Mouse (Mus musculus) E14TG2a.4 (cell line): ENCODE data around the gene Lcn10.

Source experiments
- H3K27me3 ChIP-seq: 2 replicates; pipeline ENCODE4 v1.6.1; 2014; ENCODE audit warnings: low read length, control low read depth; ENCODE audit not compliant: insufficient read depth
- H3K36me3 ChIP-seq: 2 replicates; pipeline ENCODE4 v1.6.1; 2014; ENCODE audit warnings: low read length, control low read depth; ENCODE audit not compliant: insufficient read depth
- H3K4me1 ChIP-seq: replicated peaks from 2 replicates; pipeline ENCODE4 v1.6.1; 2014; ENCODE audit warnings: low read depth, low read length, control low read depth
- H3K4me3 ChIP-seq: replicated peaks from 2 replicates; pipeline ENCODE4 v1.5.1; 2014; ENCODE audit warnings: mild to moderate bottlenecking, low read length
- H3K9me3 ChIP-seq: 2 replicates; pipeline ENCODE4 v1.6.1; 2014; ENCODE audit warnings: low read length, control low read depth
- CTCF ChIP-seq: conservative IDR thresholded peaks from 2 replicates; pipeline ENCODE4 v1.5.1; 2014; ENCODE audit warnings: low read length
- NANOG ChIP-seq: IDR thresholded peaks from 2 replicates; pipeline ENCODE4 v1.6.1; 2014; ENCODE audit warnings: borderline replicate concordance, low read length, mixed read lengths
- POU5F1 ChIP-seq: IDR thresholded peaks from 2 replicates; pipeline ENCODE4 v1.6.1; 2014; ENCODE audit warnings: low read length, borderline replicate concordance

Gene Lcn10

GRCm38 (mm10) chr2:25660279-25660678 lies 22.2 kb upstream of the Lcn10 start:
- H3K4me3 ChIP-seq = no peak overlapping the region
- H3K36me3 ChIP-seq = no peaks in the 10 kb centered on the region
- H3K27me3 ChIP-seq = 0 out of 2 replicates have a peak, but pooled peaks cover 8% of the 10 kb centered on the region
- TF ChIP-seq POU5F1 = no peak
- TF ChIP-seq CTCF = no peak
- TF ChIP-seq NANOG = no peak
- no peaks in the 10 kb centered on the region for H3K9me3 ChIP-seq
- H3K4me1 ChIP-seq = no peaks in the 10 kb centered on the region

DNA sequence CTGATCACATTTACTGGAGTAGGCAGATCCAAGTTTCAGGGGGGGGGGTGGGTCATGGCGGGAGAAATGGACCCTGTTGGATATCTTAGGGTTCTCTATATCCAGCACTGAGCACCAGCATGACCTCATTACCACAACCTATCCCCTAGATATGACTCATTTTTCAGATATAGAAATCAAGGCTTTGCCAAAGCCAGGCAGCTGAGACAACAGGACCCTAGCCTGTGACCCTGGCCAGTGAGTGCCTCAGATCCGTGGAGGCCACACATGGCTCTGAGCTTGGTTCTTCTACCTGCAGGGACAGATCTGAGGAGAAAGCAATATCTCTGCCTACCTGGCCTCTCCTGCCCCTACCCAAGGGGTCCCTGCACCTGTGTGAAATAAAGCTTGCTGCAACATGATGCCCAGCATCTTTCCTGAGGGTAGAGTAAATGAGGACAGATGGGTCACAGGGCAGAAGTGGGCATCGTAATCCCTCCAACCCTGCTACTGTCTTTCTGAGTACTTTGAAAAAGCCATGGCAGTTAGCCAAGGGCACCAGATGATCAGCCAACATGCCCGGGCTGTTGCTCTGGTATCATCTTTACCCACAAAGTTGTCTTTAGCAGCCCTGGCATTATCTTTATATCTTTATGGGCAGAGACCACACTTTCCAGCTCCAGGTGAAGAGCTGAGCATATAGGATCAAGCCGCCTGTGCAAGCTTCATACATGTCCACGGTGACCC lies 21.1 kb upstream of the Lcn10 start:
- no peak for TF ChIP-seq CTCF
- TF ChIP-seq POU5F1 = no peak
- TF ChIP-seq NANOG = no peak
- Histone ChIP-seq H3K9me3 (no peaks in the 10 kb centered on the region), H3K27me3 (0 out of 2 replicates have a peak, but pooled peaks cover 3% of the 10 kb centered on the region), H3K4me1 (no peaks in the 10 kb centered on the region), H3K36me3 (no peaks in the 10 kb centered on the region), H3K4me3 (no peak overlapping the region)

DNA sequence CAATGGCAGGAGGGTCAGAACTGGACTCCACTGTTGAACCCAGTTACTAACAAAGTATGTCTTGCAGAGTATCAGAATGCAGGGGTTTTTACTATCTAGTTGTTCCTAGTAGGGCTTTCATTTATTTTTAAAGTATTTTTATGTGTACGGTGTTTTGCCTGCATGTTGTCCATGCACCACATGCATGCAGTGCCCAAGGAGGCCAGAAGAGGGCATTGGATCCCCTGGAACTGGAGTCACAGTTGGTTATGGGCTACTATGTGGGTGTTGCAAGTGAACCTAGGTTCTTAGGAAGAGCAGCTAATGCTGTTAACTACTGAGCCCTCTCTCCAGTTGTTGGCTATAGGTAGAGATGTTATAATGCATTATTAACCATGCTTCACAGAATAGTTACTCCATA lies 19.0 kb upstream of the Lcn10 start:
- 0 out of 2 replicates have a peak, but pooled peaks cover 3% of the 10 kb centered on the region for H3K27me3 ChIP-seq
- no peaks in the 10 kb centered on the region for H3K4me1 ChIP-seq
- H3K4me3 ChIP-seq = no peak overlapping the region
- no peaks in the 10 kb centered on the region for H3K36me3 ChIP-seq
- TF ChIP-seq CTCF (peak; percentile 75), POU5F1 (no peak)
- H3K9me3 ChIP-seq = no peaks in the 10 kb centered on the region

GRCm38 (mm10) chr2:25664125-25664524 lies 18.4 kb upstream of the Lcn10 start:
- no peak overlapping the region for H3K4me3 ChIP-seq
- H3K36me3 ChIP-seq = no peaks in the 10 kb centered on the region
- H3K4me1 ChIP-seq = no peaks in the 10 kb centered on the region
- TF ChIP-seq POU5F1 = no peak
- no peak for TF ChIP-seq CTCF
- no peak for TF ChIP-seq NANOG
- H3K9me3 ChIP-seq = no peaks in the 10 kb centered on the region
- 0 out of 2 replicates have a peak, but pooled peaks cover 4% of the 10 kb centered on the region for H3K27me3 ChIP-seq

DNA sequence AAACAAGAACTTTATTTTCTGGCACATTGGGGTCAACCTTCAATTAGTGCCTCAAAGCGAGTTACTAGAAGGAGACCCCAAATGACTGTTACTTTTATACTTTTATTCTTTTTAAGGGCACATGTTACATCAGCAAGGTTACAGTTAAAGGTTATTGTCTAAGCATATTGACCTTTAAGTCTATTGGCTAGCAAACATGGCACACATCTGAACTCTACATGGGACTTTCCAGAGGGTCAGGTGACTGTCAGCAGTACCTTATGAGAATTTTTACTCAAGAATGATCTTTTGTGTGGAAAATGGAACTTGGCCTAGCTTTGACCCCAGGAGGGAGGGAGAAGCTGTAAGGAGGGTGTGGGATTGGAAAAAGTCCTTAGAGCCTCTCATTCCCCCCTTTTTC lies 16.0 kb upstream of the Lcn10 start:
- H3K4me3 ChIP-seq = no peak overlapping the region
- H3K4me1 ChIP-seq = no peaks in the 10 kb centered on the region
- H3K27me3 ChIP-seq = 0 out of 2 replicates have a peak, but pooled peaks cover 6% of the 10 kb centered on the region
- TF ChIP-seq CTCF (no peak), NANOG (no peak)
- no peaks in the 10 kb centered on the region for H3K9me3 ChIP-seq
- H3K36me3 ChIP-seq = no peaks in the 10 kb centered on the region

- Histone ChIP-seq H3K4me1 (no peaks in the 10 kb centered on the region), H3K9me3 (no peaks in the 10 kb centered on the region), H3K36me3 (no peaks in the 10 kb centered on the region), H3K27me3 (peaks cover 11% of the 10 kb centered on the region; the same call in 1 of the 2 replicates), H3K4me3 (no peak within 1 kb of the TSS)
- no peak for TF ChIP-seq CTCF
- no peak for TF ChIP-seq NANOG
- TF ChIP-seq POU5F1 = no peak
Measured at GRCm38 (mm10) chr2:25676486-25676885, 6.0 kb upstream of the Lcn10 start, which contains the start of gene Lcn6. Gene Lcn6 (plus strand): TSS chr2:25676786.

GRCm38 (mm10) chr2:25679559-25679958 lies 3.0 kb upstream of the Lcn10 start:
- H3K9me3 ChIP-seq = no peaks in the 10 kb centered on the region
- H3K36me3 ChIP-seq = no peaks in the 10 kb centered on the region
- no peak overlapping the region for H3K4me3 ChIP-seq
- no peaks in the 10 kb centered on the region for H3K4me1 ChIP-seq
- peaks cover 26% of the 10 kb centered on the region for H3K27me3 ChIP-seq
- TF ChIP-seq POU5F1 = no peak
- TF ChIP-seq NANOG = no peak
- TF ChIP-seq CTCF = no peak

- no peaks in the 10 kb centered on the region for H3K4me1 ChIP-seq
- H3K4me3 ChIP-seq = no peak overlapping the region
- H3K36me3 ChIP-seq = no peaks in the 10 kb centered on the region
- TF ChIP-seq CTCF (peak; percentile 39), POU5F1 (no peak)
- H3K27me3 ChIP-seq = peaks cover 11% of the 10 kb centered on the region; the same call in 1 of the 2 replicates
- no peaks in the 10 kb centered on the region for H3K9me3 ChIP-seq
Measured at GRCm38 (mm10) chr2:25686941-25687340, 4.4 kb downstream of the Lcn10 start.

- Histone ChIP-seq H3K4me1 (peaks cover 12% of the 10 kb centered on the region), H3K36me3 (no peaks in the 10 kb centered on the region), H3K27me3 (no peaks in the 10 kb centered on the region), H3K4me3 (no peak overlapping the region), H3K9me3 (no peaks in the 10 kb centered on the region)
- TF ChIP-seq NANOG (no peak), CTCF (peak; percentile 97), POU5F1 (no peak)
Measured at GRCm38 (mm10) chr2:25694605-25695004, 12.1 kb downstream of the Lcn10 start.
